Mouse (Mus musculus) liver, embryonic 15.5 days (tissue): ENCODE data around the gene Swap70. TPM values are rescaled to one million over a fixed set of nuclear protein-coding genes. Genes with fewer than 3 reads are reported as not detected.

Source experiments
- ATAC-seq: fragments of 200-750 bp; cut with Nextera tagmentation; 2 replicates; pipeline ENCODE4 v1.8.0; 2017; ENCODE audit warnings: moderate number of reproducible peaks, mild to moderate bottlenecking, moderate library complexity; ENCODE audit not compliant: insufficient read depth
- H3K27ac ChIP-seq: fragments of 300-500 bp; sonication (generic); replicated peaks from 2 replicates; pipeline ENCODE4 v1.5.1; 2015; ENCODE audit warnings: mild to moderate bottlenecking, inconsistent platforms
- H3K27me3 ChIP-seq: fragments of 300-500 bp; sonication (generic); 2 replicates; pipeline ENCODE4 v1.6.1; 2015; ENCODE audit warnings: mild to moderate bottlenecking, inconsistent platforms
- H3K36me3 ChIP-seq: fragments of 300-500 bp; sonication (generic); replicated peaks from 2 replicates; pipeline ENCODE4 v1.6.1; 2015; ENCODE audit warnings: moderate library complexity, mild to moderate bottlenecking, inconsistent platforms
- H3K4me1 ChIP-seq: fragments of 300-500 bp; sonication (generic); replicated peaks from 2 replicates; pipeline ENCODE4 v1.6.1; 2015; ENCODE audit warnings: inconsistent platforms
- H3K4me2 ChIP-seq: fragments of 300-500 bp; sonication (generic); 2 replicates; pipeline ENCODE4 v1.6.1; 2015; ENCODE audit warnings: moderate library complexity, mild to moderate bottlenecking, inconsistent platforms
- H3K4me3 ChIP-seq: fragments of 300-500 bp; sonication (generic); replicated peaks from 2 replicates; pipeline ENCODE4 v1.5.1; 2015; ENCODE audit warnings: mild to moderate bottlenecking, inconsistent platforms
- H3K9ac ChIP-seq: fragments of 300-500 bp; sonication (generic); 2 replicates; pipeline ENCODE4 v1.6.1; 2015; ENCODE audit warnings: moderate library complexity, mild to moderate bottlenecking, inconsistent platforms
- H3K9me3 ChIP-seq: fragments of 300-500 bp; sonication (generic); replicated peaks from 2 replicates; pipeline ENCODE4 v1.6.1; 2016; ENCODE audit warnings: inconsistent platforms
- WGBS: fragments of 180-500 bp; shearing (Covaris S2); methylation state at CpG from one replicate; pipeline ENCODE4 v1.1.7; 2015; ENCODE audit warnings: mixed read lengths; ENCODE audit not compliant: insufficient replicate concordance; 5-methylcytosine and 5-hydroxymethylcytosine counted together
- polyA plus RNA-seq: library from polyadenylated mRNA; unstranded; fragments of >200 nt; fragmentation: Nextera tagmentation; extraction: Ambion mirVana; gene quantifications from 2 replicates; pipeline ENCODE4 v1.2.1, GENCODE M21; 2015

Swap70 gene
- polyA plus RNA-seq, 1 experiment from 2014 or later: 7.8 TPM

DNA sequence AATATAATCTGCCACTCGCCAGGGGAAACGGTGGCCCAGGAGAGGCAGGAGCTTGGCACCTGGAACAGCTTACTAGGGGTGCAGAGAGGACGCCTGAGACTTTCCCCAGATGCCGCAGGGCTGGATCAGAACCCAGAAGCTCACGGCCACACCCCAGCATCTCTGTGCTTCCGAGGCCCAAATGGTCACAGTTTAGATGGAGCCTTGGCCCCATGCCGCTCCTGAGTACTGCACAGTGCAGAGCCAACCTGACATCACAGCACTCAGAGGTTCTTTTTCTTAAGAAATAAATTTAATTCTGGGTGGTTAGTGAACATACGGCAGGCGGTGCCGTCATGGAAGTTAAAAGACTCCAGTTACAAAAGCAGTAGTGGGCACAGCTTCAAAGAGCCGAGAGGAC lies 86.2 kb downstream of the Swap70 start:
- no peaks in the 10 kb centered on the region for H3K9me3 ChIP-seq
- no peak overlapping the region for H3K9ac ChIP-seq
- no peak overlapping the region for H3K27ac ChIP-seq
- H3K36me3 ChIP-seq: no peaks in the 10 kb centered on the region
- no peak overlapping the region for H3K4me3 ChIP-seq
- no peaks in the 10 kb centered on the region for H3K27me3 ChIP-seq
- H3K4me2 ChIP-seq: no peak overlapping the region
- ATAC-seq: no peak
- WGBS: 69% methylated on average over 11 of the region's 11 CpGs
- H3K4me1 ChIP-seq: no peaks in the 10 kb centered on the region

DNA sequence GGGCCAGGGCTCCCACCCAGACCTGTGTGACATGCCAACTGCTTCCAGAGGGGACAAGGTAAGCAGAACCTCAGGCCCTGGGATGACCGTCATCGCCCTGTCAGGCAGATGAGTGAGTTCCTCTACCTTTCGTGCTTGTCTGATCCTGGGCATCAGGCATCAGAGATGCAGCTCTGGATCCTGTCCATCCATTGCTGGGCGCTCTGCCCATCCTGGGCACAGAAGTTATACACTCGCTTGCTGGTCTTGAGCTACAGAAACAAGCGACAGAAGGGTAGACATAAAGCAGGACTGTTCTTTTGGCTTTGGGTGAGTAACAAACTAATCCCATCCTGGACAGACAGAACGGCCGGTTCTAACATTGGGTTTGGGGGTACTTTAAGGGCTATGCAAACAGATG lies 87.7 kb downstream of the Swap70 start:
- WGBS: 75% methylated on average over 8 of the region's 8 CpGs
- H3K27me3 ChIP-seq: no peaks in the 10 kb centered on the region
- H3K36me3 ChIP-seq: no peaks in the 10 kb centered on the region
- H3K4me2 ChIP-seq: no peak overlapping the region
- no peak overlapping the region for H3K9ac ChIP-seq
- no peak overlapping the region for H3K27ac ChIP-seq
- H3K9me3 ChIP-seq: no peaks in the 10 kb centered on the region
- H3K4me3 ChIP-seq: no peak overlapping the region
- H3K4me1 ChIP-seq: no peaks in the 10 kb centered on the region
- no peak for ATAC-seq

DNA sequence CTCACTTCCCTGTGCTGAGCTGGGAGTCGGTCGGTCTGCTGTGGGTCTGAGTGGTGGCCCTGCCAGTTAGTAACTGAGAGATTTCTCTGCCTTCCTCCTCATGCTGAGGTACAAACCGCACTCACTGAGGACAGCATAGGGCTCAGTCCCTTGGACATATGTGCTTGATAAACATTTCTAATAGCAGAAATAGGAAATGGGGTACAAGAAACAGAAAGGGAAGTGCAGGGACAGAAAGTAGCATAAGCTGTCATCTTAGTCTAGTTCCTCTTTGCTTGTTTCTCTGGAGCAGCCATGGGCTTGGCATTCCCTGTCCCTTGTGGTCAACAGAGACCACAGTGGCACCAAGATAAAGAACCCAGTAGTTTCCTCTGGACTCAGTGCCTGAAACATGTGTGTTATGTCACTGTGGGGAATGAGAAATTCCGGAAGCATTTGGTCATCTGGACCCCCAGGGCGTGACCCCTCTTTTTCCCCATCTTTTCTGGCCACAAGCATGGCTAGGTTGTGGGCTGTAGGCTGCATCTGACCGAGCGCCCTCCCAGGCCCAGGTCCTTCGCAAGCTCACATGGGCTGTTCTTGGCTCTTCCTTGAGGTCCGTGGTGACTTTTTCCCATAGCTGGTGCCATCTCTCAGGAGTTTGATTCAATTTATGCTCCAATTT lies 92.0 kb downstream of the Swap70 start:
- H3K9me3 ChIP-seq: no peaks in the 10 kb centered on the region
- H3K4me3 ChIP-seq: no peak overlapping the region
- no peak overlapping the region for H3K4me2 ChIP-seq
- no peak overlapping the region for H3K27ac ChIP-seq
- peak; percentile 28; the same call in 1 of the 2 replicates for ATAC-seq
- no peaks in the 10 kb centered on the region for H3K27me3 ChIP-seq
- peaks cover 12% of the 10 kb centered on the region for H3K36me3 ChIP-seq
- no peaks in the 10 kb centered on the region for H3K4me1 ChIP-seq
- 22% methylated on average over 9 of the region's 9 CpGs for WGBS
- H3K9ac ChIP-seq: no peak overlapping the region

DNA sequence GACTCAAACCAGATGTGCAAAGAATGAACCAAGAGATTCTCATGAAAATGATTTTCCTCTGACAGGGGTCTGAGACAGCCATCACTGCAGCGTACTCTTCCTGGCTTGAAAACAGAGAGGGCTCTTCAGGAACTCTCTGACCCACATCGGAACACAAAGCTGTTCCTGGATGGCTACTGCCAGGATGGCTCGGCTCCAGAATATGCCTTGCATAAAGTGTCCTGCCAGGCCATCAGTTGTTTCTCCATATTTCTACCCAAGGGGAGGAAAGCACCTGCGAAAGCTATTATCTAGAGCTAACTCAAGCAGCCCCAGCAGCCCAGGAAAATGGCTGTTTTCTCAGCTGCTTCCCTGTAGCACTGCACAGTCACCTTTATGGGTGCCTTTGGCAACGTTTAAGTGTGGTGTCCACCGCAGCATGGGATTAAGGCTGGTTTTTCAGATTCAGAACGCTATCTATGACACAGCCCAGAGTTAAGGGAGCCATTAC lies 92.9 kb downstream of the Swap70 start:
- Histone ChIP-seq H3K9me3 (no peaks in the 10 kb centered on the region), H3K4me3 (no peak overlapping the region), H3K27ac (no peak overlapping the region), H3K36me3 (peaks cover 12% of the 10 kb centered on the region), H3K27me3 (no peaks in the 10 kb centered on the region), H3K4me2 (no peak overlapping the region), H3K9ac (no peak overlapping the region), H3K4me1 (no peaks in the 10 kb centered on the region)
- 70% methylated on average over 7 of the region's 7 CpGs for WGBS
- ATAC-seq: no peak

DNA sequence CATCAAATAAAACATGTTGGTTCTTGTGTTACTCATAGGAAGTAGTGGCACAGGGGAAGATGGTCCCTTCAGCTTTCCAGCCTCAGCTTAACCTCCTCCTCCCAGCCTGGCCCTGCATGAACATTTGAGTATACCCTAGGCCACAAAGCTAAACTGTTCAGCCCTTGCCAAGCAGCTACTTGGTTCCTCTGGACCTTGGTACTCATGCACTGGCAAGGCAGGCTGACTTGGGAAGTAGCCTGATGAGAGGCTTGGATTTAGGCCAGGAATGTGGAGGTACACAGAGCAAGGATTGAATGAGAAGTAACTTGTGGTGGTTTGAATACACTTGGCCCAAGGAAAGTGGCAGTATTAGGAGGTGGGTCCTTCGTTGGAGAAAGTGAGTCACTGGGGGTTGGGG lies 93.8 kb downstream of the Swap70 start:
- WGBS: 48% methylated on average over 1 of the region's 1 CpGs
- no peak for ATAC-seq

DNA sequence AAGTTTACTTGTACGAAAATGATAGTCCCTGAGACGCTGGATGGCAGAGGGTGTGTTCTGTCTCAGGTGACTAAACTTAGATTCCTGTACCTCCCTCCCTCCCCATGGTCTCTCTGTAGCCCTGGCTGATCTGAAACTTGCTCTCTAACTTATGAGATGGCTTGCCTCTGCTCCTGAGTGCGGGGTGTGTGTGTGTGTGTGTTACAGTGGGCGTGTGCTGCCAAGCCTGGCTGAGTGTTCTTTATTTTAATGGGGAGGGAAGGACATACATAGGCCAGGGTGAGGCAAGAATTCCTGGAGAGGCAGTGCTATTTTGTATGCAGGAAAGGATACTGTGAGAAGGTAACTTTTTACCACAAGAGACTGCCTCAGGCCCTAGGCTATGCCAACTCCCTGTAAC lies 95.9 kb downstream of the Swap70 start:
- ATAC-seq: no peak
- H3K4me3 ChIP-seq: no peak overlapping the region

More for the DNA sequence above, 93.8 kb downstream of the Swap70 start:
- no peaks in the 10 kb centered on the region for H3K9me3 ChIP-seq
- H3K36me3 ChIP-seq: peaks cover 12% of the 10 kb centered on the region
- H3K4me1 ChIP-seq: no peaks in the 10 kb centered on the region
- no peak overlapping the region for H3K4me3 ChIP-seq
- H3K4me2 ChIP-seq: no peak overlapping the region
- H3K27me3 ChIP-seq: no peaks in the 10 kb centered on the region
- H3K27ac ChIP-seq: no peak overlapping the region
- H3K9ac ChIP-seq: no peak overlapping the region

DNA sequence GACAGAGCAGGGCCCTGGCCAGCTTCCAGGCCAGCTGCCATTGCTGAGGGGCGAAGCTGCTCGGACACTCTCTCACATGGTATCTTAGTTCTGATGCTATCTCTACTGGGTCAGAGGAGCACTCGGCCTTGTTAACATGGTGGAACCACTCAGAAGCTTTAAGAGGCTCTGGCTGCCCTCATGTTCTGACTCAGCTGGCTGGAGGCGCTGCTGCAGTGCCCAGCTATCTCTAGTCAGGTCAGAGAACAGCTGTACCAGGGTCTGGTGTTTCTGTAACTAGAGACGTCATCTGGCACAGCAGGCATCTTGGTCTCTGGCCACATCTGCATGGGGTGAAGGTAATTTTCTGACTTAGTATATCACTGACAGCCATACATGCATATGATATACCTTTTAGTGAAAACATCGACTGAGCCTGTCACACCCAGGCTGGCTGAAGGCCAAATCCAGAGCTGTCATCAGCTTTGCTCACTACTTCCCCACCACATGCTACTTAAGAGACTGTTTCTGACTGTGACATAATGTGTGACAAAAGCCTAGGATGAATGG lies 97.5 kb downstream of the Swap70 start:
- Histone ChIP-seq H3K27me3 (no peaks in the 10 kb centered on the region), H3K4me1 (no peaks in the 10 kb centered on the region), H3K9me3 (no peaks in the 10 kb centered on the region), H3K27ac (no peak overlapping the region), H3K36me3 (peaks cover 12% of the 10 kb centered on the region), H3K4me2 (no peak overlapping the region), H3K4me3 (no peak overlapping the region), H3K9ac (no peak overlapping the region)
- ATAC-seq: no peak
- 55% methylated on average over 6 of the region's 6 CpGs for WGBS

More for the DNA sequence above, 95.9 kb downstream of the Swap70 start:
- Histone ChIP-seq H3K27me3 (no peaks in the 10 kb centered on the region), H3K4me1 (no peaks in the 10 kb centered on the region), H3K9ac (no peak overlapping the region), H3K36me3 (peaks cover 12% of the 10 kb centered on the region), H3K27ac (no peak overlapping the region), H3K4me2 (no peak overlapping the region), H3K9me3 (no peaks in the 10 kb centered on the region)
- 68% methylated on average over 4 of the region's 4 CpGs for WGBS

DNA sequence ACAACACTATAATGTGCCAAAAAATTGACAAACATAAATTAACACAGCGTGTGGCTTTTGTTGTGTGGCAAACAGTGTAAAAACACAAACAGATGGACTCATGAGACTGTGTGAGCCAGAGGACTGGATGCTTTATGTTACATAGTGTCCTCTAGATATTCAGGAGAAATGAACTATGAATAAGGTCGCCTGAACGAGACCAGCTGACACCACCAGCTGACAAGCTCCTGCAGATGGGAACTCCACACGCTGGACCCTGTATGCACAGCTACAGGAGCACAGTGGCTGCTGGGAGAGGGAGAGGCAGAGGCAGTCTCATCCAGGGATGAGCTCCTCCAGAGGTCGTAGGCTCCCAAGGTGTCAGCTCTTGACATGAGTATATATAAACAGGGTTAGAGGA lies 99.6 kb downstream of the Swap70 start:
- Histone ChIP-seq H3K36me3 (peaks cover 3% of the 10 kb centered on the region; the same call in 1 of the 2 replicates), H3K4me3 (no peak overlapping the region), H3K9ac (no peak overlapping the region), H3K27me3 (no peaks in the 10 kb centered on the region), H3K27ac (no peak overlapping the region), H3K4me1 (no peaks in the 10 kb centered on the region), H3K9me3 (no peaks in the 10 kb centered on the region), H3K4me2 (no peak overlapping the region)
- ATAC-seq: no peak
- WGBS: 64% methylated on average over 5 of the region's 5 CpGs

DNA sequence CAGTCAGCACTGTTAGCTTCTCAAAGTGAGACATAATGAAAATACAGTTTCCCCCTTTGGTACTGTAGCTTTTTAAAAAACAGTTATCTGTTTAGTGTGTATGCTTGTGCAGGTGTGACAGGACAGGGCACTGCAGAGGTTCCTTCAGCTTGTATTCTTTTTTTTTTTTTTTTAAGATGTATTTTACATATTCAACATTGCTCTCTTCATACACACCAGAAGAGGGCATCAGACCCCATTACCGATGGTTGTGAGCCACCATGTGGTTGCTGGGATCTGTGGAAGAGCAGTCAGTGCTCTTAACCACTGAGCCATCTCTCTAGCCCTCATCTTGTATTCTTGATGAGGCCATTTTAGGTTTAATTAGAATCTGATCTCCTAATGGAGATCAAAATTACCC lies 103.3 kb downstream of the Swap70 start:
- no peak overlapping the region for H3K27ac ChIP-seq
- H3K9ac ChIP-seq: no peak overlapping the region
- H3K4me3 ChIP-seq: no peak overlapping the region
- no peak for ATAC-seq
- no peaks in the 10 kb centered on the region for H3K4me1 ChIP-seq
- H3K36me3 ChIP-seq: peaks cover 6% of the 10 kb centered on the region
- H3K9me3 ChIP-seq: no peaks in the 10 kb centered on the region
- H3K27me3 ChIP-seq: no peaks in the 10 kb centered on the region
- no peak overlapping the region for H3K4me2 ChIP-seq
- whole genome bisulfite sequencing: 80% methylated on average over 1 of the region's 1 CpGs

DNA sequence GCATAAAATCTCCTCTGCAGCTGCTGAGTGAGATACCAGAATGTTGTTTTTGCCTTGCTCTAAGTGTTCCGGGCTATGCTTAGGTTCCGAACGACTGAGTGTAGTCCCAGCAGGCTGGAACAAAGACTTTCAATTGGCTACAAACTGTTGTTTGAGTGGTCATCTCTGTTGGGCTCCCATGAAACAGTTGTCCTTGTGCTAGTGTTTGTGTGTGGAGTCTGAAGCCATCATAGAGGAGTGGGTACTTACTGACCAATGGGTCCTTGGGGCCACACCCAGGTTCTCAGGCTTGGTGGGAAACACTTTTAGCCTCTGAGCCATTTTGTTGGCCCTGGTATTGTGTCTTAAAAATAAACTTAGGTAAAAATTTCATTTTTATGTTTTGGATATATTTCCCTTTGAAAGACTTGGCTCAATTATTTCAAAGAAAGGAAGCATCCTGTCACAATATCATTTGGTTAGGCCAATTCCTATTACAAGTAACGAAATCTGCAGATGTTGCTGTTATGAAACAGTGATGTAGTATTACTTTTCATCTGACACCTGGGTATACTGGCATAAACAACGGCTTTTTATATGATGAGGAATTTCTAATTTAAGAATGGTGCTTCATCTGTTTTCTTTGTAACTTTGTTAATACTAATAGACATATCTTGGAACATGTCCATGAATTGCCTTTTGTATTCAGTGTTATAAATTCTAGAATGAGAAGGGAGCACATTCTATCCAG lies 104.0 kb downstream of the Swap70 start:
- H3K9ac ChIP-seq: no peak overlapping the region
- no peak overlapping the region for H3K27ac ChIP-seq
- no peak overlapping the region for H3K4me3 ChIP-seq
- no peak overlapping the region for H3K4me2 ChIP-seq
- no peaks in the 10 kb centered on the region for H3K4me1 ChIP-seq
- WGBS: 69% methylated on average over 5 of the region's 5 CpGs
- peaks cover 6% of the 10 kb centered on the region for H3K36me3 ChIP-seq
- H3K27me3 ChIP-seq: no peaks in the 10 kb centered on the region
- H3K9me3 ChIP-seq: no peaks in the 10 kb centered on the region
- no peak for ATAC-seq
